Mouse (Mus musculus): ENCODE data around the gene Rbfox1. TPM values are rescaled to one million over a fixed set of nuclear protein-coding genes. Genes with fewer than 3 reads are reported as not detected.

Gene Rbfox1
- polyA plus RNA-seq, 1 experiment from 2014 or later = 125 TPM

- no peaks in the 10 kb centered on the region for H3K9me3 ChIP-seq (ENCODE audit: control insufficient read depth, low read length)
- H3K27ac ChIP-seq (replicated peaks; ENCODE audit: low read depth, low read length) = no peak overlapping the region
- H3K27me3 ChIP-seq (ENCODE audit: control insufficient read depth, insufficient read depth, low read length) = no peaks in the 10 kb centered on the region
- ATAC-seq (ENCODE audit: low FRiP score, low TSS enrichment) (no peak), DNase-seq (no peak)
- H3K9ac ChIP-seq (replicated peaks; ENCODE audit: low read length) = no peak overlapping the region
- H3K4me2 ChIP-seq (ENCODE audit: low read length) = no peak overlapping the region
- no peak overlapping the region for H3K4me3 ChIP-seq (replicated peaks; ENCODE audit: low read depth, low read length)
- H3K36me3 ChIP-seq (ENCODE audit: control insufficient read depth, insufficient read depth, low read length) = no peaks in the 10 kb centered on the region
- WGBS = 88% methylated on average over 3 of the region's 3 CpGs
- H3K4me1 ChIP-seq (ENCODE audit: control insufficient read depth, insufficient read depth, low read length) = no peaks in the 10 kb centered on the region
Measured at GRCm38 (mm10) chr16:7242501-7242900, 1357.3 kb downstream of the Rbfox1 start.

GRCm38 (mm10) chr16:7244382-7244781 is 1359.2 kb downstream of the Rbfox1 start:
- no peaks in the 10 kb centered on the region for H3K27me3 ChIP-seq (ENCODE audit: control insufficient read depth, insufficient read depth, low read length)
- H3K4me3 ChIP-seq (replicated peaks; ENCODE audit: low read depth, low read length) = no peak overlapping the region
- no peak overlapping the region for H3K27ac ChIP-seq (replicated peaks; ENCODE audit: low read depth, low read length)
- no peak overlapping the region for H3K9ac ChIP-seq (replicated peaks; ENCODE audit: low read length)
- DNase-seq = no peak
- whole genome bisulfite sequencing = 70% methylated on average over 1 of the region's 1 CpGs
- ATAC-seq (ENCODE audit: low FRiP score, low TSS enrichment) = no peak
- H3K36me3 ChIP-seq (ENCODE audit: control insufficient read depth, insufficient read depth, low read length) = no peaks in the 10 kb centered on the region
- H3K4me1 ChIP-seq (ENCODE audit: control insufficient read depth, insufficient read depth, low read length) = no peaks in the 10 kb centered on the region
- H3K4me2 ChIP-seq (ENCODE audit: low read length) = no peak overlapping the region
- no peaks in the 10 kb centered on the region for H3K9me3 ChIP-seq (ENCODE audit: control insufficient read depth, low read length)

- Histone ChIP-seq H3K27ac (replicated peaks; ENCODE audit: low read depth, low read length) (no peak overlapping the region), H3K4me1 (ENCODE audit: control insufficient read depth, insufficient read depth, low read length) (no peaks in the 10 kb centered on the region), H3K4me3 (replicated peaks; ENCODE audit: low read depth, low read length) (no peak overlapping the region), H3K4me2 (ENCODE audit: low read length) (no peak overlapping the region), H3K9ac (replicated peaks; ENCODE audit: low read length) (no peak overlapping the region), H3K27me3 (ENCODE audit: control insufficient read depth, insufficient read depth, low read length) (no peaks in the 10 kb centered on the region), H3K36me3 (ENCODE audit: control insufficient read depth, insufficient read depth, low read length) (no peaks in the 10 kb centered on the region), H3K9me3 (ENCODE audit: control insufficient read depth, low read length) (no peaks in the 10 kb centered on the region)
- WGBS = 84% methylated on average over 4 of the region's 4 CpGs
- no peak for DNase-seq
- no peak for ATAC-seq (ENCODE audit: low FRiP score, low TSS enrichment)
Measured at GRCm38 (mm10) chr16:7251696-7252095, 1366.5 kb downstream of the Rbfox1 start.

GRCm38 (mm10) chr16:7257366-7257765 is 1372.2 kb downstream of the Rbfox1 start:
- H3K36me3 ChIP-seq (ENCODE audit: control insufficient read depth, insufficient read depth, low read length) = no peaks in the 10 kb centered on the region
- H3K4me3 ChIP-seq (replicated peaks; ENCODE audit: low read depth, low read length) = no peak overlapping the region
- no peaks in the 10 kb centered on the region for H3K4me1 ChIP-seq (ENCODE audit: control insufficient read depth, insufficient read depth, low read length)
- no peaks in the 10 kb centered on the region for H3K27me3 ChIP-seq (ENCODE audit: control insufficient read depth, insufficient read depth, low read length)
- DNase-seq = no peak
- no peak overlapping the region for H3K4me2 ChIP-seq (ENCODE audit: low read length)
- H3K9ac ChIP-seq (replicated peaks; ENCODE audit: low read length) = no peak overlapping the region
- no peak for ATAC-seq (ENCODE audit: low FRiP score, low TSS enrichment)
- H3K9me3 ChIP-seq (ENCODE audit: control insufficient read depth, low read length) = no peaks in the 10 kb centered on the region
- 95% methylated on average over 4 of the region's 4 CpGs for WGBS
- H3K27ac ChIP-seq (replicated peaks; ENCODE audit: low read depth, low read length) = no peak overlapping the region

GRCm38 (mm10) chr16:7263261-7263660 is 1378.1 kb downstream of the Rbfox1 start:
- peaks cover 4% of the 10 kb centered on the region; the same call in 1 of the 2 replicates for H3K4me1 ChIP-seq (ENCODE audit: control insufficient read depth, insufficient read depth, low read length)
- WGBS = 100% methylated on average over 1 of the region's 1 CpGs
- no peaks in the 10 kb centered on the region for H3K9me3 ChIP-seq (ENCODE audit: control insufficient read depth, low read length)
- ATAC-seq (ENCODE audit: low FRiP score, low TSS enrichment) (no peak), DNase-seq (no peak)
- no peak overlapping the region for H3K27ac ChIP-seq (replicated peaks; ENCODE audit: low read depth, low read length)
- H3K4me3 ChIP-seq (replicated peaks; ENCODE audit: low read depth, low read length) = no peak overlapping the region
- no peaks in the 10 kb centered on the region for H3K27me3 ChIP-seq (ENCODE audit: control insufficient read depth, insufficient read depth, low read length)
- H3K9ac ChIP-seq (replicated peaks; ENCODE audit: low read length) = no peak overlapping the region
- H3K4me2 ChIP-seq (ENCODE audit: low read length) = no peak overlapping the region
- no peaks in the 10 kb centered on the region for H3K36me3 ChIP-seq (ENCODE audit: control insufficient read depth, insufficient read depth, low read length)

GRCm38 (mm10) chr16:7265715-7266114 is 1380.6 kb downstream of the Rbfox1 start:
- Histone ChIP-seq H3K27me3 (ENCODE audit: control insufficient read depth, insufficient read depth, low read length) (no peaks in the 10 kb centered on the region), H3K4me3 (replicated peaks; ENCODE audit: low read depth, low read length) (no peak overlapping the region), H3K27ac (replicated peaks; ENCODE audit: low read depth, low read length) (no peak overlapping the region), H3K9ac (replicated peaks; ENCODE audit: low read length) (no peak overlapping the region), H3K9me3 (ENCODE audit: control insufficient read depth, low read length) (no peaks in the 10 kb centered on the region), H3K36me3 (ENCODE audit: control insufficient read depth, insufficient read depth, low read length) (no peaks in the 10 kb centered on the region), H3K4me2 (ENCODE audit: low read length) (no peak overlapping the region), H3K4me1 (ENCODE audit: control insufficient read depth, insufficient read depth, low read length) (peaks cover 4% of the 10 kb centered on the region; the same call in 1 of the 2 replicates)
- ATAC-seq (ENCODE audit: low FRiP score, low TSS enrichment) (no peak), DNase-seq (peak; percentile 40)

- ATAC-seq (ENCODE audit: low FRiP score, low TSS enrichment) (no peak), DNase-seq (no peak)
- Histone ChIP-seq H3K36me3 (ENCODE audit: control insufficient read depth, insufficient read depth, low read length) (no peaks in the 10 kb centered on the region), H3K4me3 (replicated peaks; ENCODE audit: low read depth, low read length) (no peak overlapping the region), H3K27me3 (ENCODE audit: control insufficient read depth, insufficient read depth, low read length) (no peaks in the 10 kb centered on the region), H3K4me2 (ENCODE audit: low read length) (no peak overlapping the region), H3K9me3 (ENCODE audit: control insufficient read depth, low read length) (no peaks in the 10 kb centered on the region), H3K4me1 (ENCODE audit: control insufficient read depth, insufficient read depth, low read length) (no peaks in the 10 kb centered on the region), H3K27ac (replicated peaks; ENCODE audit: low read depth, low read length) (no peak overlapping the region), H3K9ac (replicated peaks; ENCODE audit: low read length) (no peak overlapping the region)
- 95% methylated on average over 5 of the region's 5 CpGs for WGBS
Measured at GRCm38 (mm10) chr16:7275501-7275900, 1390.3 kb downstream of the Rbfox1 start.

- Histone ChIP-seq H3K4me3 (replicated peaks; ENCODE audit: low read depth, low read length) (no peak overlapping the region), H3K9ac (replicated peaks; ENCODE audit: low read length) (no peak overlapping the region), H3K4me1 (ENCODE audit: control insufficient read depth, insufficient read depth, low read length) (no peaks in the 10 kb centered on the region), H3K9me3 (ENCODE audit: control insufficient read depth, low read length) (no peaks in the 10 kb centered on the region), H3K36me3 (ENCODE audit: control insufficient read depth, insufficient read depth, low read length) (no peaks in the 10 kb centered on the region), H3K27me3 (ENCODE audit: control insufficient read depth, insufficient read depth, low read length) (no peaks in the 10 kb centered on the region), H3K27ac (replicated peaks; ENCODE audit: low read depth, low read length) (no peak overlapping the region), H3K4me2 (ENCODE audit: low read length) (no peak overlapping the region)
- DNase-seq (no peak), ATAC-seq (ENCODE audit: low FRiP score, low TSS enrichment) (no peak)
- 49% methylated on average over 1 of the region's 1 CpGs for WGBS
Measured at GRCm38 (mm10) chr16:7275901-7276300, 1390.7 kb downstream of the Rbfox1 start.

- Histone ChIP-seq H3K9ac (replicated peaks; ENCODE audit: low read length) (no peak overlapping the region), H3K4me2 (ENCODE audit: low read length) (no peak overlapping the region), H3K27me3 (ENCODE audit: control insufficient read depth, insufficient read depth, low read length) (no peaks in the 10 kb centered on the region), H3K4me1 (ENCODE audit: control insufficient read depth, insufficient read depth, low read length) (no peaks in the 10 kb centered on the region), H3K4me3 (replicated peaks; ENCODE audit: low read depth, low read length) (no peak overlapping the region), H3K27ac (replicated peaks; ENCODE audit: low read depth, low read length) (no peak overlapping the region), H3K36me3 (ENCODE audit: control insufficient read depth, insufficient read depth, low read length) (no peaks in the 10 kb centered on the region), H3K9me3 (ENCODE audit: control insufficient read depth, low read length) (no peaks in the 10 kb centered on the region)
- 80% methylated on average over 5 of the region's 5 CpGs for WGBS
- no peak for DNase-seq
- no peak for ATAC-seq (ENCODE audit: low FRiP score, low TSS enrichment)
Measured at GRCm38 (mm10) chr16:7279544-7279943, 1394.4 kb downstream of the Rbfox1 start.

All from midbrain, embryonic 14.5 days (tissue).